Mouse (Mus musculus): ENCODE data around the gene Atp5h. TPM values are rescaled to one million over a fixed set of nuclear protein-coding genes. Genes with fewer than 3 reads are reported as not detected.

The Atp5h gene
- polyA plus RNA-seq, 1 experiment from 2014 or later: 835 TPM

- Histone ChIP-seq H3K27me3 (no peaks in the 10 kb centered on the region), H3K9ac (peak overlapping the region; percentile 98), H3K4me2 (replicated peaks) (peak overlapping the region; percentile 98), H3K4me1 (peaks cover 23% of the 10 kb centered on the region), H3K9me3 (replicated peaks) (no peaks in the 10 kb centered on the region), H3K36me3 (peaks cover 42% of the 10 kb centered on the region), H3K4me3 (peak overlapping the region; percentile 97), H3K27ac (peak overlapping the region; percentile 94)
- 3% methylated on average over 39 of the region's 45 CpGs for WGBS
- peak; percentile 73 for ATAC-seq (ENCODE audit: low FRiP score)
Observed at GRCm38 (mm10) chr11:115420336-115421190, 801 bp upstream of the Atp5h start.

DNA sequence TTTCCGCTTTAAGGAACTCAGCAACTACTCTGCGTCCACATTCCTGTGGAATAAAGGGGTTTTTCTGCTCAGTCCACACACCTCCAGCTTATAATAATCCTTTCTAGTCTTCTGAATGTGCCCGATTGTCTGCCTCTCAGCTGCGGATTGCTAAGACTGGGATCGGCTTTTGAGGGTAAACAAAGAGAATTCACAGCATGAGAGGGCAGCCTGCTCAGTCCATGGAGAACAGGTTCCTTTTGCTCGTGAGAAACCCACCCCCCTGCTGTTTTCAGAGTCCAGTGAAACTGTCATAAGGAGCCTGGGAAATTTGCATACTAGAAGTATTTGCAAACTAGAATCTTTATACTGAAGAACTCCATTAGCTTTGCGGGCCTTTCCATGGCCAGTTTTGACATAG is 10.2 kb downstream of the Atp5h start:
- 35% methylated on average over 7 of the region's 7 CpGs for WGBS
- Histone ChIP-seq H3K36me3 (peaks cover 34% of the 10 kb centered on the region), H3K4me1 (peaks cover 59% of the 10 kb centered on the region)

DNA sequence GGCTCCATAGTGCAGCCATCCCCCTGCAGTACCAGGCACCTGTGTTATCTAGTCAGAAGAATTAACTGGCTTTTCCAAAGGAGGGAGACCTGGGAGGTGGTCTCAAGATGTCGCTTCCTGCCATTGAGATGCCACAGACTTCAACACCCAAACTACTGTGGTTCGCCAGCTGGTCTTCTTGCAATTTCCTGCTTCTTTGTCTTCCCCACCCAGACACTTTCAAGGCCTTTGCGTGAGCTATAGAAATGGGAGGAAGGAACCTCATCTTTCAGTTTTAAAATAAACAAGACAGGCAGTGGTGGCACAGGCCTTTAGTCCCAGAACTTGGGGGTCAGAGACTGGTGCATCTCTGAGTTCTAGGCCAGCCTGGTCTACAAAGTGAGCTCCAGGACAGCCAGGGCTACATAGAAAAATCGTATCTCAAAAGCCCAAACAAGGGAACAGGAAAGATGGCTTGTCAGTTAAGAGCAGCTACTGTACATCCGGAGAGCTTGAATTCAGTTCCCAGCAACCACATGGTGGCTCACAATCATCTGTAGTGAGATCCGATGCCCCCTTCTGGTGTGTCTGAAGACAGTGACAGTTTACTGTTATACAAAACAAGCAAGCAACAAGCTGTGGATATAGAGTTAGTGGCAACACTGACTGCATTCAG is 11.4 kb downstream of the Atp5h start:
- H3K4me1 ChIP-seq: peaks cover 60% of the 10 kb centered on the region
- no peak for ATAC-seq (ENCODE audit: low FRiP score)
- H3K27ac ChIP-seq: peak overlapping the region; percentile 85
- H3K4me2 ChIP-seq (replicated peaks): no peak overlapping the region
- WGBS: 79% methylated on average over 6 of the region's 6 CpGs
- no peaks in the 10 kb centered on the region for H3K27me3 ChIP-seq
- no peak overlapping the region for H3K4me3 ChIP-seq
- H3K9ac ChIP-seq: no peak overlapping the region
- H3K9me3 ChIP-seq (replicated peaks): no peaks in the 10 kb centered on the region
- H3K36me3 ChIP-seq: peaks cover 34% of the 10 kb centered on the region

More for the DNA sequence above, 10.2 kb downstream of the Atp5h start:
- H3K27ac ChIP-seq: peak overlapping the region; percentile 85
- H3K4me3 ChIP-seq: no peak overlapping the region
- H3K9ac ChIP-seq: 0 out of 2 replicates have a peak overlapping the region, but pooled peaks have one; percentile 32
- no peaks in the 10 kb centered on the region for H3K9me3 ChIP-seq (replicated peaks)
- ATAC-seq (ENCODE audit: low FRiP score): peak; percentile 33
- no peaks in the 10 kb centered on the region for H3K27me3 ChIP-seq
- peak overlapping the region; percentile 9; the same call in 1 of the 2 replicates for H3K4me2 ChIP-seq (replicated peaks)

DNA sequence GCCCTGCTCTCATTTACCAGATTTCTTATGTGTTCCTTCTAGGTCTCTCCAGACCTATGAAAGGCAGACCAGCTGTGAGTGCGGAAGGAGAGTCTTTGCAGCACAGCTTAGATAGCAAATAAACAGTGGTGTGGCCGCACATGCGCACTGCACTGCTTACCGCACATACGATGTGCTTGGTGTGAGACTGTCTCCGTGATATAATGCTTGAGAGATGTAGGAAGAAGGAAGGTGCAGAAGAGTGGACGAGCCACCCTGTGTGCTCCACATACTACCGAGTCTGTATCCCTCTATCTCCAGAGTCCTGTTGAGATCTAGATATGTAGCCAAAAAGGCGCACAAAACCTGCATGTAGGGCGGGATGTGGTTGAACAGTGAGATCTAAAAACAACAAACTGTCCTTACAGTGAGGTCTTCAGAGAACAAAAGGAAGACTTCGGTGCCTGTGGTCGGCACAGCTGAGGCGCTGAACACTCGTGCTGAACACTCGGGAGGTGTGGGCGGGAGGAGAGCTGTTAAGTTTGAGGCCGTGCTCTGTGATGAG is 12.8 kb downstream of the Atp5h start:
- Histone ChIP-seq H3K4me1 (peaks cover 51% of the 10 kb centered on the region), H3K4me3 (no peak overlapping the region), H3K9me3 (replicated peaks) (no peaks in the 10 kb centered on the region), H3K9ac (no peak overlapping the region), H3K27ac (no peak overlapping the region), H3K4me2 (replicated peaks) (no peak overlapping the region), H3K27me3 (no peaks in the 10 kb centered on the region), H3K36me3 (peaks cover 34% of the 10 kb centered on the region)
- no peak for ATAC-seq (ENCODE audit: low FRiP score)
- WGBS: 95% methylated on average over 17 of the region's 17 CpGs

DNA sequence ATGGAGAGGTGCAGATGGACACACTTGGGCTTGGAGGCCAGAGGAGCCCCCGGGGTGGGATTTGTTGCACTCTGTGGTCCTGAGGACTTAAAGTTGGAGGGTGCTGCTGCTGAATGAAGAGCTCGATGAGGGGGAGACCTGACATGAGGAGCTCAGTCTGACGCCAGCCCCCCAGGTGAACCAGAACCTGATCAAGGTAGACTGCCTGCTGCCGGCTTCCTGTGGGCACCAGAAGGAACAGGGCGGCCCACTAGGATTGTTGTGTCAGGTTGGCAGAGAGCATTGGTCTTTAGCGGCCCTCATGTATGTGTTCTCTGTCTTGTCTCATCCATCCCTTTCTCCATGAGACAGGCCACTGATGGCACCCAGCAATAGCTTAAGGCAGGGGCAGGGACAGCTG is 14.0 kb downstream of the Atp5h start:
- Histone ChIP-seq H3K4me2 (replicated peaks) (no peak overlapping the region), H3K4me3 (no peak overlapping the region), H3K9ac (no peak overlapping the region), H3K36me3 (peaks cover 33% of the 10 kb centered on the region), H3K27me3 (no peaks in the 10 kb centered on the region), H3K9me3 (replicated peaks) (no peaks in the 10 kb centered on the region), H3K4me1 (peaks cover 44% of the 10 kb centered on the region), H3K27ac (no peak overlapping the region)
- no peak for ATAC-seq (ENCODE audit: low FRiP score)
- 100% methylated on average over 6 of the region's 6 CpGs for WGBS

- 3% methylated on average over 50 of the region's 50 CpGs for WGBS
- Histone ChIP-seq H3K4me3 (peak within 1 kb of the TSS; percentile 66), H3K9me3 (replicated peaks) (no peaks in the 10 kb centered on the region), H3K36me3 (peaks cover 25% of the 10 kb centered on the region), H3K27ac (peak within 1 kb of the TSS; percentile 91), H3K9ac (peak within 1 kb of the TSS; percentile 80), H3K4me1 (peaks cover 28% of the 10 kb centered on the region), H3K4me2 (replicated peaks) (peak within 1 kb of the TSS; percentile 74), H3K27me3 (no peaks in the 10 kb centered on the region)
- peak; percentile 85 for ATAC-seq (ENCODE audit: low FRiP score)
Observed at GRCm38 (mm10) chr11:115403338-115404124, 16.2 kb downstream of the Atp5h start, which contains the start of gene Mrpl58. Gene Mrpl58, plus strand, starts transcription at chr11:115403752.

DNA sequence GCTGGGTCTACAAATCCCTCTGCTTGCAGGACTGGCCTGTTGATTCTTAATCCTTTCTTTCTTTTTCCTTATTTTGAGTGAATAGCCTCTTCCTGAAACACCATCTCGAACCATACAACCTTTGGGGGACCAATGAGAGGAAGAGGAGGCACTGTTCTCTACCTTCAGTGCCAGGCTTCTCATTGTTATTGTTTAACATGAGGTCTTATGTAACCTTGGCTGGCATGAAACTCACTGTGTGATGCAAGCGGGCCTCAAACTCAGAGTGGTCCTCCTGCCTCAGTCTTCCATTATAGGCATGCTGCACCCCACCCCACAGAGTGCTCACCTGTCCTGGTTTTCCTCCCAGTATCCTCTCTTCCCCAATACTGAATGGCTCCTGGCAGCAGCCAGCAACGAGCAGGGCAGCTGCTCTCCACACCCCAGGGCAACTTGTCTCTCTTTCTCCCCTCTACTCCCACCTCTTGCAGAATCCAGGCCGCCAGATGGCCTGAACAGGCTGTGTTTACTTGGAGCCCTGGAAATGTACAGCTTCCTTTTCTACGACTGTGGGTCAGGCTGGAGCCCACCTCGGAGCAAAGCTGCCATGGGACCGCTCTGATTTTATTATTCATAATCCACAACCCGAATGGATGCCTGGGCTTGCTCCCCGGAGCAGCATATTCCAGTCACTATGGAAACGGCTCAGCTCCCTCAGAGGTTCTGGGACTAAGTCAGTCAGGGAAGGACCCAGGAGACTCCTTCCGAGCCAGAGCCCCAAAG is 19.0 kb downstream of the Atp5h start:
- Histone ChIP-seq H3K4me3 (no peak overlapping the region), H3K4me2 (replicated peaks) (0 out of 2 replicates have a peak overlapping the region, but pooled peaks have one; percentile 3), H3K9ac (0 out of 2 replicates have a peak overlapping the region, but pooled peaks have one; percentile 13), H3K4me1 (peaks cover 25% of the 10 kb centered on the region), H3K27ac (peak overlapping the region; percentile 72), H3K27me3 (no peaks in the 10 kb centered on the region), H3K36me3 (peaks cover 10% of the 10 kb centered on the region), H3K9me3 (replicated peaks) (no peaks in the 10 kb centered on the region)
- ATAC-seq (ENCODE audit: low FRiP score): peak; percentile 21; the same call in 1 of the 2 replicates
- 48% methylated on average over 11 of the region's 11 CpGs for WGBS

GRCm38 (mm10) chr11:115400126-115400525 is 19.6 kb downstream of the Atp5h start:
- Histone ChIP-seq H3K4me3 (no peak overlapping the region), H3K9me3 (replicated peaks) (no peaks in the 10 kb centered on the region), H3K4me1 (peaks cover 20% of the 10 kb centered on the region), H3K36me3 (peaks cover 17% of the 10 kb centered on the region), H3K27me3 (no peaks in the 10 kb centered on the region), H3K4me2 (replicated peaks) (no peak overlapping the region), H3K27ac (no peak overlapping the region), H3K9ac (no peak overlapping the region)
- WGBS: 70% methylated on average over 3 of the region's 3 CpGs
- no peak for ATAC-seq (ENCODE audit: low FRiP score)

- 80% methylated on average over 7 of the region's 7 CpGs for WGBS
- H3K9me3 ChIP-seq (replicated peaks): no peaks in the 10 kb centered on the region
- H3K36me3 ChIP-seq: peaks cover 36% of the 10 kb centered on the region
- no peaks in the 10 kb centered on the region for H3K27me3 ChIP-seq
- no peak overlapping the region for H3K4me3 ChIP-seq
- H3K4me1 ChIP-seq: peaks cover 10% of the 10 kb centered on the region
- H3K27ac ChIP-seq: no peak overlapping the region
- no peak overlapping the region for H3K4me2 ChIP-seq (replicated peaks)
- no peak overlapping the region for H3K9ac ChIP-seq
- ATAC-seq (ENCODE audit: low FRiP score): no peak
Observed at GRCm38 (mm10) chr11:115398085-115398484, 21.7 kb downstream of the Atp5h start.

DNA sequence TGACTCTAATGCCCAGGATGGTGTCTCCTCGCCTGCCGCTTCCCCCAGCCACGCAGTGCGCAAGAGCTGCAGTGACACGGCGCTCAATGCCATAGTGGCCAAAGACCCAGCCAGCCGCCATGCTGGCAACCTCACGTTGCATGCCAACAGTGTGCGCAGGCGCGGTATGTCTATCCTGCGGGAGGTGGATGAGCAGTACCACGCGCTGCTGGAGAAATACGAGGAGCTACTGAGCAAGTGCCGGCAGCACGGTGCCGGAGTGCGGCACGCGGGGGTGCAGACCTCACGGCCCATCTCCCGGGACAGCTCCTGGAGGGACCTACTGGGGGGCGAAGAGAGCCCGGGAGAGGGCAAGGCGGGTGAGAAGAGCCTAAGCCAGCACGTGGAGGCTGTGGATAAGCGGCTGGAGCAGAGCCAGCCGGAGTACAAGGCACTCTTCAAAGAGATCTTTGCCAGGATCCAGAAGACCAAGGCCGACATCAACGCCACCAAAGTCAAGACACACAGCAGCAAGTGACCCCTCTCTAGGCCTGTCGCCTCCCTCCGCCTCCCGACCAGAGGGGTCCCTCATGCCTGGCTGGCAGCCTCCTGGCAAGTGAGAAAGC is 25.9 kb downstream of the Atp5h start:
- no peak overlapping the region for H3K9ac ChIP-seq
- H3K4me3 ChIP-seq: no peak overlapping the region
- 63% methylated on average over 34 of the region's 34 CpGs for WGBS
- H3K27me3 ChIP-seq: no peaks in the 10 kb centered on the region
- no peak overlapping the region for H3K4me2 ChIP-seq (replicated peaks)
- peaks cover 68% of the 10 kb centered on the region for H3K36me3 ChIP-seq
- ATAC-seq (ENCODE audit: low FRiP score): no peak
- H3K9me3 ChIP-seq (replicated peaks): no peaks in the 10 kb centered on the region
- H3K27ac ChIP-seq: no peak overlapping the region
- no peaks in the 10 kb centered on the region for H3K4me1 ChIP-seq

DNA sequence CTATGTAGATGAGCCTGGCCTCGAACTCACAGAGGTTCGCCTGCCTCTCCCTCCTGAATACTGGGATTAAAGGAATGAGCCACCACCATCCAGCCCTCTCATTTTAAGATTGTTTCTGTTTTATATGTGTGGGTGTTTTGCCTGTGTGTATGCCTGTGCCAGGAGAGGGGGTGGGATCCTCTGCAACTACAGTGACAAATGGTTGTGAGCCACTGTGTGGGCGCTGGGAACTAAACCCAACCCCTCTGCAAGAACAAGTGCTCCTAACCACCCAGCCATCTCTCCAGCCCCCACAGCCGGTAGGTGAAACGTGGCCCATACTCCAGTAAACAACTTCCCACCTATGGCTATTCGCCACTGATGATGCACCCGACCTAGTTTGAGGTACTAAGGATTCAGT is 28.4 kb downstream of the Atp5h start:
- H3K4me3 ChIP-seq: no peak overlapping the region
- ATAC-seq (ENCODE audit: low FRiP score): no peak
- H3K27me3 ChIP-seq: no peaks in the 10 kb centered on the region
- no peak overlapping the region for H3K27ac ChIP-seq
- H3K4me1 ChIP-seq: no peaks in the 10 kb centered on the region
- 88% methylated on average over 7 of the region's 7 CpGs for WGBS
- H3K4me2 ChIP-seq (replicated peaks): no peak overlapping the region
- H3K9ac ChIP-seq: no peak overlapping the region
- peaks cover 63% of the 10 kb centered on the region for H3K36me3 ChIP-seq
- H3K9me3 ChIP-seq (replicated peaks): no peaks in the 10 kb centered on the region

Data from hindbrain, embryonic 12.5 days (tissue).